Mouse (Mus musculus): ENCODE data around the gene Spock1. TPM values are rescaled to one million over a fixed set of nuclear protein-coding genes. Genes with fewer than 3 reads are reported as not detected.

The Spock1 gene
- polyA plus RNA-seq (2015; fragmentation: Nextera tagmentation; extraction: Ambion mirVana) = 0.23 and 0.49 TPM in 2 replicates

- ATAC-seq (replicated peaks; ENCODE audit: low FRiP score, low read depth) = 0 out of 2 replicates have a peak, but pooled peaks have one; percentile 43
- Histone ChIP-seq H3K4me1 (replicated peaks; ENCODE audit: insufficient read depth, low read length) (no peaks in the 10 kb centered on the region), H3K27me3 (ENCODE audit: insufficient read depth, low read length) (peaks cover 16% of the 10 kb centered on the region), H3K27ac (no peak within 1 kb of the TSS), H3K4me2 (ENCODE audit: low read length) (peak within 1 kb of the TSS; percentile 52), H3K9me3 (replicated peaks; ENCODE audit: low read length) (no peaks in the 10 kb centered on the region), H3K36me3 (ENCODE audit: insufficient read depth, low read length) (no peaks in the 10 kb centered on the region), H3K4me3 (replicated peaks; ENCODE audit: low read depth, low read length) (0 out of 2 replicates have a peak within 1 kb of the TSS, but pooled peaks have one; percentile 17), H3K9ac (ENCODE audit: low read depth, low read length) (no peak within 1 kb of the TSS)
- TF ChIP-seq CTCF (IDR thresholded peaks at IDR 0.05; ENCODE audit: low read depth) = peak; percentile 96
- peak; percentile 85 for DNase-seq (ENCODE audit: low spot score)
- WGBS = 2% methylated on average over 32 of the region's 32 CpGs
Observed at GRCm38 (mm10) chr13:57908266-57908582, at the start of gene Spock1. TSS of gene Spock1 (minus strand) at chr13:57908332.

GRCm38 (mm10) chr13:57950091-57950490 is 42.0 kb upstream of the Spock1 start:
- H3K4me2 ChIP-seq (ENCODE audit: low read length) = no peak overlapping the region
- no peak overlapping the region for H3K4me3 ChIP-seq (replicated peaks; ENCODE audit: low read depth, low read length)
- no peak overlapping the region for H3K9ac ChIP-seq (ENCODE audit: low read depth, low read length)
- ATAC-seq (replicated peaks; ENCODE audit: low FRiP score, low read depth) = no peak
- H3K27ac ChIP-seq = no peak overlapping the region
- DNase-seq (ENCODE audit: low spot score) = no peak
- H3K27me3 ChIP-seq (ENCODE audit: insufficient read depth, low read length) = no peaks in the 10 kb centered on the region
- 80% methylated on average over 12 of the region's 12 CpGs for WGBS
- TF ChIP-seq CTCF (IDR thresholded peaks at IDR 0.05; ENCODE audit: low read depth) = no peak
- H3K36me3 ChIP-seq (ENCODE audit: insufficient read depth, low read length) = no peaks in the 10 kb centered on the region
- H3K9me3 ChIP-seq (replicated peaks; ENCODE audit: low read length) = no peaks in the 10 kb centered on the region
- no peaks in the 10 kb centered on the region for H3K4me1 ChIP-seq (replicated peaks; ENCODE audit: insufficient read depth, low read length)

- Histone ChIP-seq H3K4me3 (replicated peaks; ENCODE audit: low read depth, low read length) (no peak overlapping the region), H3K9ac (ENCODE audit: low read depth, low read length) (no peak overlapping the region), H3K27me3 (ENCODE audit: insufficient read depth, low read length) (no peaks in the 10 kb centered on the region), H3K4me1 (replicated peaks; ENCODE audit: insufficient read depth, low read length) (no peaks in the 10 kb centered on the region), H3K27ac (no peak overlapping the region), H3K4me2 (ENCODE audit: low read length) (no peak overlapping the region), H3K9me3 (replicated peaks; ENCODE audit: low read length) (no peaks in the 10 kb centered on the region), H3K36me3 (ENCODE audit: insufficient read depth, low read length) (no peaks in the 10 kb centered on the region)
- 86% methylated on average over 4 of the region's 4 CpGs for WGBS
- no peak for ATAC-seq (replicated peaks; ENCODE audit: low FRiP score, low read depth)
- TF ChIP-seq CTCF (IDR thresholded peaks at IDR 0.05; ENCODE audit: low read depth) = no peak
- no peak for DNase-seq (ENCODE audit: low spot score)
Observed at GRCm38 (mm10) chr13:57949513-57949912, 41.4 kb upstream of the Spock1 start.

GRCm38 (mm10) chr13:57945197-57945596 is 37.1 kb upstream of the Spock1 start:
- WGBS = 49% methylated on average over 11 of the region's 11 CpGs
- no peak overlapping the region for H3K4me2 ChIP-seq (ENCODE audit: low read length)
- no peak overlapping the region for H3K9ac ChIP-seq (ENCODE audit: low read depth, low read length)
- ATAC-seq (replicated peaks; ENCODE audit: low FRiP score, low read depth) (no peak), DNase-seq (ENCODE audit: low spot score) (no peak)
- no peak overlapping the region for H3K27ac ChIP-seq
- H3K36me3 ChIP-seq (ENCODE audit: insufficient read depth, low read length) = no peaks in the 10 kb centered on the region
- H3K4me3 ChIP-seq (replicated peaks; ENCODE audit: low read depth, low read length) = no peak overlapping the region
- no peaks in the 10 kb centered on the region for H3K4me1 ChIP-seq (replicated peaks; ENCODE audit: insufficient read depth, low read length)
- no peaks in the 10 kb centered on the region for H3K27me3 ChIP-seq (ENCODE audit: insufficient read depth, low read length)
- TF ChIP-seq CTCF (IDR thresholded peaks at IDR 0.05; ENCODE audit: low read depth) = no peak
- no peaks in the 10 kb centered on the region for H3K9me3 ChIP-seq (replicated peaks; ENCODE audit: low read length)

DNA sequence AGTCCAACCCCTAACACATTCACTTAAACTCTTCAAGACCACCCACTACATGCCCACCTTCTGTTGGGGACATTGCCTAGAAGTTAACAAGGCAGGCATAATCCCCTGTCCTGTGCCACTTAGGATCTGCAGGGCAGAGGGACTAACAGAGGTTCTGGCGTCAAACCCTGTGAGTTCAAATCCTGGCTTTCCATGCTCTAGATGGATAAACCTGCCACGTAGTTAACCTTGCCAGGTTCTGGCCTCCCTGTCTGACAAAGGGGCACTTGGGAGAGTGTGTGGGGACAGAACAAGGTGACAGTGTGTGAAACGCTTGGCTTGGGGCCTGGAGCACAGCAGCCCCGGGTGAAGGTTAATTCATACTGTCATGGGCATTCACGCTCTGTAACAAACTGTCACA is 36.3 kb upstream of the Spock1 start:
- no peak for ATAC-seq (replicated peaks; ENCODE audit: low FRiP score, low read depth)
- DNase-seq (ENCODE audit: low spot score) = no peak
- no peak overlapping the region for H3K4me2 ChIP-seq (ENCODE audit: low read length)
- WGBS = 74% methylated on average over 5 of the region's 5 CpGs
- H3K9ac ChIP-seq (ENCODE audit: low read depth, low read length) = no peak overlapping the region
- no peak overlapping the region for H3K4me3 ChIP-seq (replicated peaks; ENCODE audit: low read depth, low read length)
- H3K27me3 ChIP-seq (ENCODE audit: insufficient read depth, low read length) = no peaks in the 10 kb centered on the region
- no peaks in the 10 kb centered on the region for H3K4me1 ChIP-seq (replicated peaks; ENCODE audit: insufficient read depth, low read length)
- TF ChIP-seq CTCF (IDR thresholded peaks at IDR 0.05; ENCODE audit: low read depth) = no peak
- H3K27ac ChIP-seq = no peak overlapping the region
- H3K9me3 ChIP-seq (replicated peaks; ENCODE audit: low read length) = no peaks in the 10 kb centered on the region
- H3K36me3 ChIP-seq (ENCODE audit: insufficient read depth, low read length) = no peaks in the 10 kb centered on the region

DNA sequence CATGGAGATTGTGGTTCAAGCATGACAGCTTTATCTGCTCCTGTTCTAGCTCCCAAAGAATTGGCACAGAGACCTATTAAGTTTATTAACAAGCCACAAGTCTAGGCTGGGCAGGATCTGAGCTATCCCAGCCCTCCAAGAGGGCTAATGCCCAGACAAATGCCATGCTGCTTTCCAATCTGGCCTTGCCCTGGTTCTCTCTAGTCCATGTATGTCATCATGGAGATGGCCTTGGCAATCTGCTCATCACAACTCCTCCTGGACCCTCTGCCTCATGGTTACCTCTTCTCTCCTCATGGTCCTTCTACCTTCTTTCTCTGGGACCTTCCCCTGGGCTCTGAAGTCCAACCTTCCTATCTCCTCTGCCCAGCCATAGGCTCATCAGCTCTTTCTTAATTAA is 35.8 kb upstream of the Spock1 start:
- no peak for ATAC-seq (replicated peaks; ENCODE audit: low FRiP score, low read depth)
- H3K4me1 ChIP-seq (replicated peaks; ENCODE audit: insufficient read depth, low read length) = no peaks in the 10 kb centered on the region

More for the DNA sequence above, 35.8 kb upstream of the Spock1 start:
- H3K27ac ChIP-seq = no peak overlapping the region
- no peaks in the 10 kb centered on the region for H3K9me3 ChIP-seq (replicated peaks; ENCODE audit: low read length)
- H3K27me3 ChIP-seq (ENCODE audit: insufficient read depth, low read length) = no peaks in the 10 kb centered on the region
- no peak overlapping the region for H3K4me2 ChIP-seq (ENCODE audit: low read length)
- H3K36me3 ChIP-seq (ENCODE audit: insufficient read depth, low read length) = no peaks in the 10 kb centered on the region
- no peak for DNase-seq (ENCODE audit: low spot score)
- TF ChIP-seq CTCF (IDR thresholded peaks at IDR 0.05; ENCODE audit: low read depth) = no peak
- H3K9ac ChIP-seq (ENCODE audit: low read depth, low read length) = no peak overlapping the region
- H3K4me3 ChIP-seq (replicated peaks; ENCODE audit: low read depth, low read length) = no peak overlapping the region

Measured in kidney, postnatal 0 days (tissue).